Mouse (Mus musculus) liver, adult 2 months (tissue): ENCODE data around the gene Tsen34. TPM values are rescaled to one million over a fixed set of nuclear protein-coding genes. Genes with fewer than 3 reads are reported as not detected.
"Not testable (repeated sequence)": the region's sequence is repeated elsewhere in the genome, so short reads cannot be mapped to it uniquely, and the experiment has no call there.

ENCODE experiments used
- DNase-seq: peaks from one replicate; pipeline ENCODE4 v3.0.0-alpha.2; 2011; ENCODE audit warnings: low read depth, low spot score; ENCODE audit errors: extremely low read depth
- H3K27ac ChIP-seq: fragments of 200-500 bp; replicated peaks from 2 replicates; pipeline ENCODE4 v1.5.1; 2012; ENCODE audit warnings: low read depth, mild to moderate bottlenecking, control low read depth, inconsistent platforms, low read length; ENCODE audit not compliant: insufficient read depth
- H3K27me3 ChIP-seq: fragments of 200-500 bp; 2 replicates; pipeline ENCODE4 v1.6.1; 2012; ENCODE audit warnings: mild to moderate bottlenecking, moderate library complexity, low read length, inconsistent platforms; ENCODE audit not compliant: control insufficient read depth, insufficient read depth
- H3K36me3 ChIP-seq: fragments of 200-500 bp; 2 replicates; pipeline ENCODE4 v1.6.1; 2012; ENCODE audit warnings: low read length, inconsistent platforms; ENCODE audit not compliant: control insufficient read depth, insufficient read depth
- H3K4me1 ChIP-seq: fragments of 200-500 bp; 2 replicates; pipeline ENCODE4 v1.6.1; 2011; ENCODE audit warnings: low read length; ENCODE audit not compliant: control insufficient read depth, insufficient read depth
- H3K4me3 ChIP-seq: fragments of 200-500 bp; 2 replicates; pipeline ENCODE4 v1.5.1; 2011; ENCODE audit warnings: low read depth, mild to moderate bottlenecking, control low read depth, low read length, moderate library complexity; ENCODE audit not compliant: insufficient read depth
- H3K79me2 ChIP-seq: fragments of 200-500 bp; 2 replicates; pipeline ENCODE4 v1.6.1; 2012; ENCODE audit warnings: inconsistent platforms, mild to moderate bottlenecking, low read length, moderate library complexity; ENCODE audit not compliant: control insufficient read depth, insufficient read depth
- H3K9ac ChIP-seq: fragments of 200-500 bp; 2 replicates; pipeline ENCODE4 v1.6.1; 2012; ENCODE audit warnings: low read depth, mild to moderate bottlenecking, control low read depth, inconsistent platforms, low read length
- CTCF ChIP-seq: fragments of 200-500 bp; IDR thresholded peaks from 2 replicates; pipeline ENCODE4 v1.5.1; 2011; ENCODE audit warnings: low read depth, low read length, control low read depth
- POLR2A ChIP-seq: fragments of 200-500 bp; IDR thresholded peaks from 2 replicates; pipeline ENCODE4 v1.6.1; 2011; ENCODE audit warnings: low read length, control low read depth; ENCODE audit not compliant: insufficient read depth; ENCODE audit errors: extremely low read depth
- WGBS: fragments of 180-500 bp; shearing (Covaris S2); methylation state at CpG from one replicate; pipeline ENCODE4 v1.1.7; 2018; 5-methylcytosine and 5-hydroxymethylcytosine counted together
- polyA plus RNA-seq: library from polyadenylated mRNA; depleted of rRNA; stranded (reverse); fragments of >200 nt; gene quantifications from 2 replicates; pipeline ENCODE4 v1.2.3, GENCODE M21; 2012
- total RNA-seq: library from RNA; depleted of rRNA; stranded (reverse); fragments of >200 nt; gene quantifications from 2 replicates; pipeline ENCODE4 v1.2.3, GENCODE M21; 2014

Tsen34 gene
- total and polyA plus RNA-seq, 2 experiments = 33.7 to 53.6 TPM

DNA sequence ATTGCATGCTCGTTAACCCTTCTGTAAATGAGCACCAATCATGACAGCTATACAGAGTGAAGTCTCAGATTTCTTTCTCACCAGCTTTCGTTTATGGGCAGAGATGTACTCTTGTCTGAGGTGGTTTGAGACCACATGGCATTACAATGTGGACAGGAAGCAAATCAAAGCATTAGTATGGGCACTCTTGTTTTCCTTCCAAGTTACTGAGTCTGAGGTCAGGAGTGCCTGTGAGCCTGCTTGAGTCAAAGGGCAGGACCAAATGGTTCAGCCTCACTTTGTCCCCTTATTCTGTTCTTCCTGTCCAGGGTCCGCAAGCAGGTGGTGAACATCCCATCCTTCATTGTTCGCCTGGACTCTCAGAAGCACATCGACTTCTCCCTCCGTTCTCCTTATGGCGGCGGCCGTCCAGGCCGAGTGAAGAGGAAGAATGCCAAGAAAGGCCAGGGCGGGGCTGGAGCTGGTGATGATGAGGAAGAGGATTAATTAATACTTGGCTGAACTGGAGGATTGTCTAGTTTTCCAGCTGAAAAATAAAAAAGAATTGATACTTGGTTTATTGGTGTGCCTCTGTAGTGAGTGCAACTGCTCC is 13.8 kb downstream of the Tsen34 start:
- H3K79me2 ChIP-seq = no peaks in the 10 kb centered on the region; the same call in 1 of the 2 replicates
- no peak overlapping the region for H3K9ac ChIP-seq
- H3K27ac ChIP-seq = no peak overlapping the region
- peaks cover 2% of the 10 kb centered on the region; the same call in 1 of the 2 replicates for H3K4me1 ChIP-seq
- no peak for DNase-seq
- peaks cover 23% of the 10 kb centered on the region for H3K36me3 ChIP-seq
- no peak overlapping the region for H3K4me3 ChIP-seq
- TF ChIP-seq CTCF = no peak
- no peak for TF ChIP-seq POLR2A
- no peaks in the 10 kb centered on the region for H3K27me3 ChIP-seq
- 70% methylated on average over 11 of the region's 11 CpGs for WGBS

- no peaks in the 10 kb centered on the region for H3K27me3 ChIP-seq
- H3K27ac ChIP-seq = no peak overlapping the region
- DNase-seq = peak; percentile 59
Observed at GRCm38 (mm10) chr7:3707027-3707426, 14.4 kb downstream of the Tsen34 start.

DNA sequence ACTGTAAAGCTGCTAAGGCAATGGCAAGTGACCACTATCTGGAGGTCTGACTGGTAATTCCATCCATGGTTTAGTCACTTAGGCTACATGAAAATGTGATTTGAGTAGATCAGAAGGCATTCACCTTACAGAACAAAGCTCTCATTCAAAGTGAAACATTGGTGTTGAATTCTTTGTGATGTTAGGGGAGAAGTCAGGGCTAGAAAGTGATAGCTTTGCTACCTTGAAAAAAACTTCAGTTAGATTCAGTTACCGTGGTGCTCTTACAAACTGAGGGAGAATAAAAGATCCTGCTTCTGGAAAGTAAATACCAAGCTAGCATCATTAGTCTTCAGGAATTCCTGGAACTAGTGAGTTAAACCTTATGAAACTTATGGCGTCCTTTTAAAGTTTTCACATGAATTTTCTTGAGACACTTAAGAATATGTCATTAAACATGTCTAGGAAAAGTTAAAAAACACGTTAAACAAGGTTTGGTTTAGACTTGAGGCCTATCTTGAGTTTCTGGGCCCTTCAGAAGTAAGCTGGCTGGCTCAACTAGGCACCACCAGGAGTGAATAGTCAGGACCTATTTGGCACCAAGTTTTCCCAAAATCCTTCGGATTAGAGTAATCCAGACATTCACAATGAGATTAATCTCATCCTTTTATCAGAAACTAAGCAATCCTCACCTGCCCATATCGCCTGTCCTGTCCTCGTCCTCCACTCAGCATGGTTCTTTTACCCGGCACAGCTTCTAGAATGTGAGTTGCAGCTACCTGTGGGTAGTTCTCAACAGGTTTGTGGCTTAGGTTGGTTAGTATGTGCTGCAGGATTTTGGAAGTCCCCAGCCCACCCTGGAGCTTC is 15.1 kb downstream of the Tsen34 start:
- WGBS = 79% methylated on average over 7 of the region's 7 CpGs

More at GRCm38 (mm10) chr7:3707027-3707426, 14.4 kb downstream of the Tsen34 start:
- Histone ChIP-seq H3K4me1 (peaks cover 2% of the 10 kb centered on the region; the same call in 1 of the 2 replicates), H3K9ac (no peak overlapping the region), H3K4me3 (no peak overlapping the region), H3K79me2 (no peaks in the 10 kb centered on the region; the same call in 1 of the 2 replicates), H3K36me3 (peaks cover 23% of the 10 kb centered on the region)
- no peak for TF ChIP-seq CTCF
- WGBS = 73% methylated on average over 4 of the region's 4 CpGs

GRCm38 (mm10) chr7:3708447-3708980 is 15.9 kb downstream of the Tsen34 start:
- H3K36me3 ChIP-seq = peaks cover 23% of the 10 kb centered on the region
- not testable (repeated sequence) for H3K4me3 ChIP-seq, H3K27me3 ChIP-seq, H3K4me1 ChIP-seq, H3K27ac ChIP-seq, DNase-seq, H3K9ac ChIP-seq, H3K79me2 ChIP-seq
- 62% methylated on average over 5 of the region's 5 CpGs for WGBS

More for the DNA sequence above, 15.1 kb downstream of the Tsen34 start:
- Histone ChIP-seq H3K27me3 (no peaks in the 10 kb centered on the region), H3K79me2 (no peaks in the 10 kb centered on the region; the same call in 1 of the 2 replicates), H3K4me1 (peaks cover 2% of the 10 kb centered on the region; the same call in 1 of the 2 replicates), H3K4me3 (no peak overlapping the region), H3K27ac (no peak overlapping the region), H3K9ac (no peak overlapping the region), H3K36me3 (peaks cover 23% of the 10 kb centered on the region)
- DNase-seq = no peak
- TF ChIP-seq POLR2A (no peak), CTCF (no peak)

GRCm38 (mm10) chr7:3709000-3709399 is 16.3 kb downstream of the Tsen34 start:
- Histone ChIP-seq H3K79me2 (no peaks in the 10 kb centered on the region; the same call in 1 of the 2 replicates), H3K27me3 (no peaks in the 10 kb centered on the region), H3K4me3 (no peak overlapping the region), H3K4me1 (peaks cover 2% of the 10 kb centered on the region; the same call in 1 of the 2 replicates), H3K36me3 (peaks cover 23% of the 10 kb centered on the region), H3K27ac (no peak overlapping the region), H3K9ac (no peak overlapping the region)
- DNase-seq = no peak
- TF ChIP-seq CTCF (no peak), POLR2A (no peak)
- WGBS = 80% methylated on average over 1 of the region's 1 CpGs
